Mouse (Mus musculus) midbrain, postnatal 0 days (tissue): ENCODE results near the gene Bpifb4. TPM values are rescaled to one million over a fixed set of nuclear protein-coding genes. Genes with fewer than 3 reads are reported as not detected.

Experiments used
- ATAC-seq: fragments of 200-750 bp; cut with Nextera tagmentation; 2 replicates; pipeline ENCODE4 v1.8.0; 2017; ENCODE audit warnings: moderate number of reproducible peaks, mild to moderate bottlenecking, moderate TSS enrichment, moderate library complexity; ENCODE audit not compliant: low FRiP score
- DNase-seq: peaks from one replicate; pipeline ENCODE4 v3.0.0-alpha.2; 2015; ENCODE audit warnings: low spot score
- H3K27ac ChIP-seq: fragments of 300-500 bp; sonication (generic); 2 replicates; pipeline ENCODE4 v1.5.1; 2014; ENCODE audit warnings: low read depth, mild to moderate bottlenecking, low read length, mixed read lengths
- H3K27me3 ChIP-seq: fragments of 300-500 bp; sonication (generic); 2 replicates; pipeline ENCODE4 v1.6.1; 2014; ENCODE audit warnings: low read length, control low read depth, mixed read lengths; ENCODE audit not compliant: insufficient read depth
- H3K36me3 ChIP-seq: fragments of 300-500 bp; sonication (generic); 2 replicates; pipeline ENCODE4 v1.6.1; 2014; ENCODE audit warnings: low read length, control low read depth, mixed read lengths; ENCODE audit not compliant: insufficient read depth
- H3K4me1 ChIP-seq: fragments of 300-500 bp; sonication (generic); 2 replicates; pipeline ENCODE4 v1.6.1; 2014; ENCODE audit warnings: mild to moderate bottlenecking, control low read depth, antibody characterized with exemption, low read length, mixed read lengths; ENCODE audit not compliant: insufficient read depth
- H3K4me2 ChIP-seq: fragments of 300-500 bp; sonication (generic); 2 replicates; pipeline ENCODE4 v1.6.1; 2014; ENCODE audit warnings: low read depth, mild to moderate bottlenecking, low read length, mixed read lengths; ENCODE audit not compliant: poor library complexity, severe bottlenecking
- H3K4me3 ChIP-seq: fragments of 300-500 bp; sonication (generic); 2 replicates; pipeline ENCODE4 v1.5.1; 2014; ENCODE audit warnings: low read depth, mild to moderate bottlenecking, low read length, moderate library complexity
- H3K9ac ChIP-seq: fragments of 300-500 bp; sonication (generic); replicated peaks from 2 replicates; pipeline ENCODE4 v1.6.1; 2014; ENCODE audit warnings: mild to moderate bottlenecking, low read length, moderate library complexity, mixed read lengths; ENCODE audit not compliant: poor library complexity, severe bottlenecking
- H3K9me3 ChIP-seq: fragments of 300-500 bp; sonication (generic); 2 replicates; pipeline ENCODE4 v1.6.1; 2016; ENCODE audit warnings: low read length, control low read depth
- CTCF ChIP-seq: IDR thresholded peaks from 2 replicates; pipeline ENCODE4 v1.5.1; 2016; ENCODE audit warnings: antibody characterized with exemption, mild to moderate bottlenecking
- WGBS: fragments of 180-500 bp; shearing (Covaris S2); extraction: QIAGEN DNeasy Blood & Tissue Kit; methylation state at CpG from one replicate; pipeline ENCODE4 v1.1.7; 2014; 5-methylcytosine and 5-hydroxymethylcytosine counted together
- polyA plus RNA-seq: library from polyadenylated mRNA; unstranded; fragments of >200 nt; fragmentation: Nextera tagmentation; extraction: Ambion mirVana; gene quantifications from 2 replicates; pipeline ENCODE4 v1.2.1, GENCODE M21; 2015
- total RNA-seq: library from RNA; depleted of rRNA; stranded (reverse); fragments of >200 nt; gene quantifications from 2 replicates; pipeline ENCODE4 v1.2.3, GENCODE M21; 2014

The Bpifb4 gene
- total and polyA plus RNA-seq, 2 experiments from 2014 or later, result not detected

GRCm38 (mm10) chr2:153970221-153970620 lies 32.2 kb downstream of the Bpifb4 start:
- Histone ChIP-seq H3K4me3 (no peak overlapping the region), H3K9ac (no peak overlapping the region), H3K36me3 (no peaks in the 10 kb centered on the region), H3K4me2 (no peak overlapping the region), H3K9me3 (no peaks in the 10 kb centered on the region), H3K27ac (no peak overlapping the region), H3K4me1 (no peaks in the 10 kb centered on the region), H3K27me3 (no peaks in the 10 kb centered on the region)
- no peak for DNase-seq
- ATAC-seq, result no peak
- 68% methylated on average over 5 of the region's 5 CpGs for WGBS
- TF ChIP-seq CTCF, result no peak

GRCm38 (mm10) chr2:153974582-153974981 lies 36.6 kb downstream of the Bpifb4 start, which contains the start of gene Bpifa6:
Bpifa6 (plus strand) TSS chr2:153974945.
- Histone ChIP-seq H3K9me3 (no peaks in the 10 kb centered on the region), H3K9ac (no peak within 1 kb of the TSS), H3K27me3 (no peaks in the 10 kb centered on the region), H3K4me1 (no peaks in the 10 kb centered on the region), H3K4me2 (no peak within 1 kb of the TSS), H3K27ac (no peak within 1 kb of the TSS), H3K36me3 (no peaks in the 10 kb centered on the region), H3K4me3 (no peak within 1 kb of the TSS)
- DNase-seq, result no peak
- no peak for TF ChIP-seq CTCF
- no peak for ATAC-seq
- WGBS, result 87% methylated on average over 5 of the region's 5 CpGs

DNA sequence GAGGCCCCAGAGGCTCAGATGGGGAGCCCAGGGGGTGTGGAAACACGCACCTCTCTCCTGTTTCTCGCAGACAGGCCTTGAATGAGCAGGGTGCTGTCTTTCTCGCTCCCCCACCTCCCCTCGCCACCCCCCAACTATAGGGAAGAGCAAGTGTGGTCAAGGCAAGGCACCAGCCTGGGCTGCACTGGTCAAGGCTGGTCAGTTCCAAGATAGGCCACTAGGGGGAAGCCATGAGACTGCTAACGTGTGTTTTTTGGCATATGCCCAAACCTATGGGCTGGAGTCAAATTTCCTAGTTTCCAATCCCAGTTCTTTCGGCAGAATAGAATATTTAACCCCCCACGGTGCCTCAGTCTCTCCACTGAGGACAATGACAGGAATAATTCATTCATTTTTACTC lies 57.8 kb downstream of the Bpifb4 start:
- peak; percentile 83 for DNase-seq

GRCm38 (mm10) chr2:154000501-154000900 lies 62.5 kb downstream of the Bpifb4 start:
- Histone ChIP-seq H3K36me3 (no peaks in the 10 kb centered on the region), H3K9me3 (no peaks in the 10 kb centered on the region), H3K4me3 (no peak overlapping the region), H3K4me2 (no peak overlapping the region), H3K27ac (no peak overlapping the region), H3K9ac (no peak overlapping the region), H3K4me1 (no peaks in the 10 kb centered on the region), H3K27me3 (no peaks in the 10 kb centered on the region)
- TF ChIP-seq CTCF, result no peak
- no peak for ATAC-seq
- no peak for DNase-seq
- 83% methylated on average over 3 of the region's 3 CpGs for WGBS

More for the DNA sequence above, 57.8 kb downstream of the Bpifb4 start:
- no peak overlapping the region for H3K4me2 ChIP-seq
- H3K27me3 ChIP-seq, result no peaks in the 10 kb centered on the region
- H3K9ac ChIP-seq, result no peak overlapping the region
- no peak overlapping the region for H3K27ac ChIP-seq
- H3K36me3 ChIP-seq, result no peaks in the 10 kb centered on the region
- peak; percentile 90 for TF ChIP-seq CTCF
- H3K9me3 ChIP-seq, result no peaks in the 10 kb centered on the region
- 5% methylated on average over 6 of the region's 7 CpGs for WGBS
- no peaks in the 10 kb centered on the region for H3K4me1 ChIP-seq
- no peak for ATAC-seq
- H3K4me3 ChIP-seq, result no peak overlapping the region

- no peak for TF ChIP-seq CTCF
- Histone ChIP-seq H3K27me3 (no peaks in the 10 kb centered on the region), H3K27ac (no peak overlapping the region), H3K4me3 (no peak overlapping the region), H3K4me1 (no peaks in the 10 kb centered on the region), H3K9me3 (no peaks in the 10 kb centered on the region), H3K4me2 (no peak overlapping the region), H3K36me3 (no peaks in the 10 kb centered on the region), H3K9ac (no peak overlapping the region)
- no peak for DNase-seq
- no peak for ATAC-seq
Measured at GRCm38 (mm10) chr2:154001056-154001455, 63.0 kb downstream of the Bpifb4 start.

GRCm38 (mm10) chr2:154004456-154004855 lies 66.4 kb downstream of the Bpifb4 start:
- H3K4me2 ChIP-seq, result no peak overlapping the region
- DNase-seq (peak; percentile 8), ATAC-seq (no peak)
- H3K4me3 ChIP-seq, result no peak overlapping the region
- H3K4me1 ChIP-seq, result no peaks in the 10 kb centered on the region
- no peaks in the 10 kb centered on the region for H3K9me3 ChIP-seq
- WGBS, result 31% methylated on average over 1 of the region's 1 CpGs
- no peak overlapping the region for H3K9ac ChIP-seq
- TF ChIP-seq CTCF, result no peak
- H3K27me3 ChIP-seq, result no peaks in the 10 kb centered on the region
- no peak overlapping the region for H3K27ac ChIP-seq
- no peaks in the 10 kb centered on the region for H3K36me3 ChIP-seq
